24 mouse cellular contexts compared by ENCODE assay signal in genomic region chr12:118220062-118220461, GRCm38 (mm10). TPM values are rescaled to one million over a fixed set of nuclear protein-coding genes. Genes with fewer than 3 reads are reported as not detected.
DNase-seq lines count a peak whose midpoint lies in the region; ATAC-seq and TF ChIP-seq lines count a peak whose summit lies in the region.
"Had no signal": no experiment of that assay in that cellular context is flagged by ENCODE, and none has a peak within 500 bp of the region (broad histone marks: within the 10 kb centered on the region; RNA-seq: fewer than 3 reads in every experiment).

No protein-coding gene starts in this region.

- H3K27me3 ChIP-seq in cerebellum, adult 2 months (ENCODE audit: control insufficient read depth, insufficient read depth, low read length) = no peaks in the 10 kb centered on the region
- no peaks in the 10 kb centered on the region for H3K27me3 ChIP-seq in intestine, embryonic 15.5 days (replicated peaks)
- H3K27me3 ChIP-seq: embryonic facial prominence, embryonic 13.5 days; embryonic facial prominence, embryonic 15.5 days; forebrain, embryonic 12.5 days; Patski had no signal

- H3K9ac ChIP-seq in intestine, embryonic 15.5 days = no peak overlapping the region
- H3K9ac ChIP-seq: embryonic facial prominence, embryonic 13.5 days; embryonic facial prominence, embryonic 15.5 days; forebrain, embryonic 12.5 days had no signal

- ATAC-seq in common myeloid progenitor, adult 5-6 weeks (replicated peaks; ENCODE audit: low read depth, poor library complexity, severe bottlenecking) = peak; percentile 69
- ATAC-seq in megakaryocyte, adult 5-6 weeks (ENCODE audit: poor library complexity, severe bottlenecking) = peak; percentile 74
- ATAC-seq in intestine, embryonic 15.5 days = no peak
- no peak for ATAC-seq in frontal cortex, adult (ENCODE audit: low TSS enrichment)
- ATAC-seq: activated CD4-positive, CD25-positive, alpha-beta regulatory T cell, adult 4 months; forebrain, embryonic 14.5 days; forebrain, embryonic 16.5 days; Patski had no signal

- H3K27ac ChIP-seq in cerebellum, adult 2 months (ENCODE audit: insufficient read depth, low read length) = no peak overlapping the region
- no peak overlapping the region for H3K27ac ChIP-seq in intestine, embryonic 15.5 days
- H3K27ac ChIP-seq: embryonic facial prominence, embryonic 13.5 days; embryonic facial prominence, embryonic 15.5 days; forebrain, embryonic 10.5 days; forebrain, embryonic 12.5 days had no signal

- no peak overlapping the region for H3K4me2 ChIP-seq in intestine, embryonic 15.5 days (replicated peaks)
- H3K4me2 ChIP-seq: embryonic facial prominence, embryonic 13.5 days; embryonic facial prominence, embryonic 15.5 days; forebrain, embryonic 12.5 days had no signal

- DNase-seq in lung, postnatal 36 days = peak; percentile 9
- no peak for DNase-seq in lung, adult 2 months
- no peak for DNase-seq in cerebellum, adult 2 months
- DNase-seq: adrenal gland, adult 8-10 months; adrenal gland, postnatal 14 days; adrenal gland, postnatal 36 days; cerebellum, adult 11-12 months; cerebellum, adult 8-10 months; cerebellum, postnatal 10 days; cerebellum, postnatal 25 days; embryo, embryonic 11 days had no signal

- H3K4me1 ChIP-seq in lung, adult 2 months (ENCODE audit: control insufficient read depth, insufficient read depth, low read length) = no peaks in the 10 kb centered on the region
- no peaks in the 10 kb centered on the region for H3K4me1 ChIP-seq in cerebellum, adult 2 months (ENCODE audit: control insufficient read depth, insufficient read depth, low read length)
- no peaks in the 10 kb centered on the region for H3K4me1 ChIP-seq in intestine, embryonic 15.5 days (replicated peaks)
- H3K4me1 ChIP-seq: embryonic facial prominence, embryonic 13.5 days; embryonic facial prominence, embryonic 15.5 days; forebrain, embryonic 10.5 days had no signal

- no peak for TF ChIP-seq POLR2A in lung, adult 2 months (IDR thresholded peaks at IDR 0.05; ENCODE audit: borderline replicate concordance, extremely low read depth, low read depth, low read length)
- TF ChIP-seq POLR2A in cerebellum, adult 2 months (IDR thresholded peaks at IDR 0.05; ENCODE audit: borderline replicate concordance, insufficient read depth, low read length) = no peak

- H3K9me3 ChIP-seq in intestine, embryonic 15.5 days = no peaks in the 10 kb centered on the region
- H3K9me3 ChIP-seq: embryonic facial prominence, embryonic 13.5 days; embryonic facial prominence, embryonic 15.5 days; forebrain, embryonic 10.5 days; forebrain, embryonic 12.5 days had no signal

- no peaks in the 10 kb centered on the region for H3K36me3 ChIP-seq in intestine, embryonic 15.5 days
- H3K36me3 ChIP-seq: embryonic facial prominence, embryonic 13.5 days; embryonic facial prominence, embryonic 15.5 days; forebrain, embryonic 10.5 days; forebrain, embryonic 12.5 days had no signal

- no peak overlapping the region for H3K4me3 ChIP-seq in lung, adult 2 months (replicated peaks; ENCODE audit: extremely low read depth, low read depth, low read length)
- H3K4me3 ChIP-seq in cerebellum, adult 2 months (replicated peaks; ENCODE audit: insufficient read depth, low read depth, low read length) = no peak overlapping the region
- no peak overlapping the region for H3K4me3 ChIP-seq in intestine, embryonic 15.5 days (replicated peaks)
- H3K4me3 ChIP-seq: embryonic facial prominence, embryonic 13.5 days; embryonic facial prominence, embryonic 15.5 days; erythroblast, embryonic 14.5 days; forebrain, embryonic 10.5 days; forebrain, embryonic 12.5 days had no signal

- TF ChIP-seq CTCF in lung, adult 2 months (IDR thresholded peaks at IDR 0.05; ENCODE audit: insufficient read depth, low read length) = no peak
- TF ChIP-seq CTCF in cerebellum, adult 2 months (IDR thresholded peaks at IDR 0.05; ENCODE audit: borderline replicate concordance, insufficient read depth, low read depth, low read length) = no peak

RNA-seq across cellular contexts. Expression of gene Dnah11, which starts 21.2 kb away (rescaled TPM):
- polyA plus RNA-seq in lung, adult 2 months (2012; rRNA removed) = 1.6 and 2.0 TPM in 2 replicates
- 0.29 and 0.32 TPM in 2 replicates for total RNA-seq in common myeloid progenitor, adult 5-6 weeks (2017)
- total RNA-seq in megakaryocyte, adult 5-6 weeks (2015) = not detected in 2 replicates
- not detected in 2 replicates for total RNA-seq in megakaryocyte, adult 5-6 weeks (2017)
- 7.5 and 10.0 TPM in 2 replicates for polyA plus RNA-seq in cerebellum, adult 2 months (2012; rRNA removed)
- 0.09 TPM in 2 replicates for polyA plus RNA-seq in intestine, embryonic 15.5 days (2015; fragmentation: Nextera tagmentation; extraction: Ambion mirVana)
- polyA plus RNA-seq: erythroblast, embryonic 14.5 days; Patski had no signal

Comparison
In these comparisons a context has a peak if more than half of its experiments do, and no peak if none do; other contexts are left out.
1. ATAC-seq: peak in common myeloid progenitor, adult 5-6 weeks (single experiment) and megakaryocyte, adult 5-6 weeks (single experiment); none in intestine, embryonic 15.5 days (single experiment) and frontal cortex, adult (single experiment).